Mouse (Mus musculus) midbrain, embryonic 15.5 days (tissue): Measurements from ENCODE around the gene Fmo5. TPM values are rescaled to one million over a fixed set of nuclear protein-coding genes. Genes with fewer than 3 reads are reported as not detected.

Source experiments
- microRNA-seq: library from miRNA; unstranded; fragments of <30 nt; microRNA quantifications from one replicate; pipeline ENCODE4, GENCODE M21; 2016
- polyA plus RNA-seq: library from polyadenylated mRNA; unstranded; fragments of >200 nt; fragmentation: Nextera tagmentation; extraction: Ambion mirVana; gene quantifications from 2 replicates; pipeline ENCODE4 v1.2.1, GENCODE M21; 2015

The Fmo5 gene
- polyA plus RNA-seq, 1 experiment from 2014 or later = 0.89 TPM

Small RNAs within 50 kb of the gene (microRNA-seq; reads per million reads assigned to microRNA genes)
- not detected for gene Mir7225

Other genes with a start within 250 kb of the Fmo5 start
- not detected in 2 replicates for gene Olfr1402, start 206.8 kb upstream of the Fmo5 start, polyA plus RNA-seq
- 4.9 and 5.7 TPM in 2 replicates for gene Chd1l, start 18.6 kb upstream of the Fmo5 start, polyA plus RNA-seq
- 12.4 and 12.6 TPM in 2 replicates for gene Prkab2, start 29.4 kb downstream of the Fmo5 start, polyA plus RNA-seq
- not detected in 2 replicates for gene Gm17651, start 45.9 kb downstream of the Fmo5 start, polyA plus RNA-seq